Mouse (Mus musculus) spleen, adult 10 weeks (tissue): ENCODE results near the gene Olfm2. TPM values are rescaled to one million over a fixed set of nuclear protein-coding genes. Genes with fewer than 3 reads are reported as not detected.

Source experiments
- polyA plus RNA-seq: library from polyadenylated mRNA; stranded (reverse); fragments of 350-450 nt; fragmentation: Illumina TruSeq; extraction: RNeasy Lipid Tissue Mini Kit (QIAGEN cat#74804); gene quantifications from one replicate; pipeline ENCODE4 v1.2.3, GENCODE M21; 2015; ENCODE audit warnings: low replicate concordance; ENCODE audit not compliant: insufficient read depth

Gene Olfm2
- polyA plus RNA-seq, result not detected

DNA sequence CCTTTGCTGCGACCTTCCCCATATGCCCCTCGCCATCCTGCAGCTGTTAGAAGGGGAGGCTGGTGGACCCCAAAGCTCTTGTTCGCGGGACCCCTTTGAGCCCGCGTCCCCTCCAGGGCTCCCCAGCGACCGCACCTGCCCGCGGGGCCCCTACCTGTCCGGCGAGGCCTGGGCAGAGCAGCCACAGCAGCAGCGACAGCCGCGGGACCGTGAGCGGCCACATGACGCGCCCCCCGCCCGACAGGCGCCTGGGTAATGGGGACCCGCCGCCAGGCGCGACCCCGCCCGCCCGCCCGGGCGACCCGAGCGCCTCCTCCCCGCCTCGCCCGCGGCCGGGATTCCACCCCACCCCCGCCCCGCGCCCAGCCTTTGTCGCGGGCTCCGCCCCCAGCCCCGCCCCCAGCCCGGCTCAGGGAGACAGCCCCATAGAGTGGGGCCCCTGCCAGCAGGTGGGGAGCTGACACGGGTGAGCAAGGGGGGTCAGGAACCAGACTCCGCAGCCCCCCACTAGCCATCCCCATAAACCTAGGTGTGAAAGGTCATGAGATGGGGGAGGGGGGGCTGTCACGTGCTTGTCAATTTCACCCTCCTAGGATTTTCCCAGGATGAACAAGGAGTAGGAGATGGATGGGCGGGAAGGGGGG, at the start of gene Olfm2:
Olfm2 (minus strand) TSS at position 333 of the 644 bp plus-strand sequence.

DNA sequence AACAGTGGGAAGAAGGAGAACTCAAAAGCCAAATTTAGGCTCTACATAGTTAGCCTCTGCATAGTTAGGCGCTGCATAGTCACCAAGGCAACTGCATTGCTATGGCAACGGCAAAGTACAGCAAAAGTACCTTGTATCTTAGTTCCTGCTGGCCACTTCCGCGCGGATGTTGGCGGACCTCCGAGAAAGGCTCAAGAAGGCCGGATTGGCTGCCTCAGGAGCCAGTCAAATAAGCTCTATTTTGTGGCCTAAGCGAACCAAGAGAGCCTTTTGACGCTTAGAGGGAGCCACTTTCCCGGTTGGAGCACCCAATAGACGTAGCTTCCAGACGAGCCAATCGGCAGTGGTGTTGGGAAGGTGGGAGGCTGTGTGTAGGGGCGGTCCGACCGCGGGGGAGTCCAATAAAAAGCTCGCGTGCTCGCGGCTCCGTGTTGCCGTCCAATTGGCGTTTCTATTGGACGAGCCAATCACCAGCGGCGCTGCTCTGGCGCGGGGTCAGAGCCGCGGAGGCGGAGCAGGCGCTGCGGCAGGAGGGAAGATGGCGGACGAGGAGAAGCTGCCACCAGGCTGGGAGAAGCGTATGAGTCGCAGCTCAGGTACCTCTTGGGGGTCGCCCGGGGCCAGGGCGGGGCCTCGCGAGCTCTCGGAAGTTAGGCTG, 94.4 kb downstream of the Olfm2 start, which contains the start of gene Pin1:
Pin1 (plus strand) TSS at position 494 of the 658 bp plus-strand sequence.

DNA sequence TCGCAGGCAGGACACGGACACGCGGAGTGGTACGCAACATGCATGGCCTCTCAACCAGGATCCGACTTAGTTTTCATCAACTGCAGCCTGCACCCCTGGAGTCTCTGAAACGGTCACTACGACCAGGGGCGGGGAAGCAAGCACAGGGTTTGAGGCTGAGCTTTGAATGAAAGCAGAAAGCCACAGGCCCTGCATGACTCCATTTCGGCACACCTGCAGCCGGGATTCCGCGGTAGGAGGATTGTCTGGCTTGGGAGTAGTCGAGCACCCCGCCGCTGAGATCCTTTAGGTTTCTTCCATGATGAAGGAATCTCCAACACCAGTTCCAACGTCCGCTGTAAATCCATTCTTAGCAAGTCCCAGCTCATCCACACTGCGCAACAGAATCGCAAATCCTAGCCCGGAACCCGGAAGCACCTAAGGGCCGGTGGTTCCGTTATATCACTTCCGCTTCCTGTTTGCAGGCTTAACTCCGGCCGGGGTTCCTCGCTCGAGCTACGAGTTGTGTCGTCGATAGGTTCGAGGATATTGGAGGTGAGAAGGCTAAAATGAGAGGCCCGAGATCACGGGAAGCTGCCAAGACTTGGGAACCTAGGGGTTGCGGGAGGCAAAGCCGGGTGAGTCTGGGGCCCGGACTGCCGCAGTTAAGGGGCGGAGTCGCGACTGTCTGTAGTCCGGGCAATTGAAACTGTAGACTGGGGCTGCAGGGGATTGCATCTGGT, 101.6 kb downstream of the Olfm2 start, which contains the start of gene Fbxl12:
Fbxl12 (minus strand) TSS at position 408 of the 722 bp plus-strand sequence.

DNA sequence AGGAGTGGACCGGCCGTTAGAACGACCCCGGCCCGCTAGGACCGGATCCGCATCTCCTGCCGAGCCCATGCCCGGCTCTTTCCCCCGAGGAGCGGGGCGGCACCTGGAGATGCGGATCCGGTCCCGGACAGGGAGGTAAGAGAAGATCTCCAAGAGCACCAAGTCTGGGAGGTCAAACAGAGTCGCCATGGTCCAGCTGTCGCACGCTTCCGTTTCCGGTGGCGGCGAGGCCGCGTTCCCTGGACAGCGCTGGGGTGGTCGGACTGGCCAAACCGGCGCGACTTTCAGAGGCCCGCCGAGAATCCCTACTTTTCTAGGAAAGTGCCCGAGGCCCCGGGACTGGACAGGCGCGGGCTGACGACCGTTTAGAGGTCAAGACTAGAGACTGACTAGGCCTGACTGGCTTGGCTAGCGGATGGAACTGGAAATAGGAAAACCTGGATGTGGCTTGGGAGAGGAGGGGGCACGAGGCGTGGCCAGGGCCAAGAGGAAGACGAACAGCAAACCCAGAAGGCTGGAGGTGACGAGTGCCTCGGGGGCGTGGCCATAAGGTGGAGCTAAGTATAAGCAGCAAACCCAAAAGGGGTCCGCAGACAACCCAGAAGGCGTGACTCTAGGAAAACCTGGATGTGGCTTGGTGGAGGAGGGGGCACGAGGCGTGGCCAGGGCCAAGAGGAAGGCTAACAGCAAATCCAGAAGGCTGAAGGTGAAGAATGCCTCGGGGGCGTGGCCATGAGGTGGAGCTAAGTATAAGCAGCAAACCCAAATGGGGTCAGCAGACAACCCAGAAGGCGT, 103.9 kb downstream of the Olfm2 start, which contains the start of gene Ubl5:
Ubl5 (plus strand) TSS at position 778 of the 795 bp plus-strand sequence.

Other genes starting within 250 kb of the Olfm2 start
- 33.8 TPM for gene Zfp266, start 224.9 kb downstream of the Olfm2 start, polyA plus RNA-seq
- 14.9 TPM for gene Zfp846, start 165.1 kb downstream of the Olfm2 start, polyA plus RNA-seq
- 294 TPM for gene Ubl5, start 103.5 kb downstream of the Olfm2 start, polyA plus RNA-seq
- 55.6 TPM for gene Fbxl12, start 101.6 kb downstream of the Olfm2 start, polyA plus RNA-seq
- gene Pin1, start 94.3 kb downstream of the Olfm2 start, polyA plus RNA-seq, result 4.3 TPM
- 0.29 TPM for gene Col5a3, start 68.7 kb upstream of the Olfm2 start, polyA plus RNA-seq
- gene Rdh8, start 72.2 kb upstream of the Olfm2 start, polyA plus RNA-seq, result not detected
- gene A230050P20Rik, start 122.3 kb upstream of the Olfm2 start, polyA plus RNA-seq, result 29.9 TPM
- 0.44 TPM for gene Angptl6, start 133.4 kb upstream of the Olfm2 start, polyA plus RNA-seq
- gene Ppan, start 141.8 kb upstream of the Olfm2 start, polyA plus RNA-seq, result 14.3 TPM
- 129 TPM for gene Eif3g, start 152.3 kb upstream of the Olfm2 start, polyA plus RNA-seq
- gene Dnmt1, start 213.5 kb upstream of the Olfm2 start, polyA plus RNA-seq, result 50.1 TPM
- 2.0 TPM for gene S1pr2, start 230.4 kb upstream of the Olfm2 start, polyA plus RNA-seq